Mouse (Mus musculus): ENCODE measurements around the gene Dgki. TPM values are rescaled to one million over a fixed set of nuclear protein-coding genes. Genes with fewer than 3 reads are reported as not detected.

Dgki gene
- polyA plus RNA-seq, 1 experiment from 2014 or later = 0.42 TPM

- Histone ChIP-seq H3K4me2 (replicated peaks; ENCODE audit: low read depth) (no peak overlapping the region), H3K36me3 (ENCODE audit: control insufficient read depth, insufficient read depth) (no peaks in the 10 kb centered on the region), H3K27ac (ENCODE audit: low read depth, low read length) (no peak overlapping the region), H3K4me3 (ENCODE audit: low read depth, low read length) (no peak overlapping the region), H3K9me3 (ENCODE audit: control insufficient read depth) (no peaks in the 10 kb centered on the region), H3K4me1 (replicated peaks; ENCODE audit: control insufficient read depth, insufficient read depth, low read length) (no peaks in the 10 kb centered on the region), H3K27me3 (replicated peaks; ENCODE audit: control insufficient read depth, insufficient read depth, low read length) (no peaks in the 10 kb centered on the region), H3K9ac (ENCODE audit: low read depth, low read length) (no peak overlapping the region)
- TF ChIP-seq CTCF (IDR thresholded peaks at IDR 0.05; ENCODE audit: low read depth) = no peak
- no peak for ATAC-seq
- WGBS = 93% methylated on average over 1 of the region's 1 CpGs
Observed at GRCm38 (mm10) chr6:37051150-37051549, 248.8 kb downstream of the Dgki start.

GRCm38 (mm10) chr6:37047611-37048129 is 252.3 kb downstream of the Dgki start:
- ATAC-seq = no peak
- H3K9ac ChIP-seq (ENCODE audit: low read depth, low read length) = no peak overlapping the region
- no peaks in the 10 kb centered on the region for H3K4me1 ChIP-seq (replicated peaks; ENCODE audit: control insufficient read depth, insufficient read depth, low read length)
- TF ChIP-seq CTCF (IDR thresholded peaks at IDR 0.05; ENCODE audit: low read depth) = no peak
- no peak overlapping the region for H3K4me3 ChIP-seq (ENCODE audit: low read depth, low read length)
- H3K36me3 ChIP-seq (ENCODE audit: control insufficient read depth, insufficient read depth) = no peaks in the 10 kb centered on the region
- no peaks in the 10 kb centered on the region for H3K9me3 ChIP-seq (ENCODE audit: control insufficient read depth)
- WGBS = 66% methylated on average over 4 of the region's 4 CpGs
- no peak overlapping the region for H3K27ac ChIP-seq (ENCODE audit: low read depth, low read length)
- H3K27me3 ChIP-seq (replicated peaks; ENCODE audit: control insufficient read depth, insufficient read depth, low read length) = no peaks in the 10 kb centered on the region
- no peak overlapping the region for H3K4me2 ChIP-seq (replicated peaks; ENCODE audit: low read depth)

DNA sequence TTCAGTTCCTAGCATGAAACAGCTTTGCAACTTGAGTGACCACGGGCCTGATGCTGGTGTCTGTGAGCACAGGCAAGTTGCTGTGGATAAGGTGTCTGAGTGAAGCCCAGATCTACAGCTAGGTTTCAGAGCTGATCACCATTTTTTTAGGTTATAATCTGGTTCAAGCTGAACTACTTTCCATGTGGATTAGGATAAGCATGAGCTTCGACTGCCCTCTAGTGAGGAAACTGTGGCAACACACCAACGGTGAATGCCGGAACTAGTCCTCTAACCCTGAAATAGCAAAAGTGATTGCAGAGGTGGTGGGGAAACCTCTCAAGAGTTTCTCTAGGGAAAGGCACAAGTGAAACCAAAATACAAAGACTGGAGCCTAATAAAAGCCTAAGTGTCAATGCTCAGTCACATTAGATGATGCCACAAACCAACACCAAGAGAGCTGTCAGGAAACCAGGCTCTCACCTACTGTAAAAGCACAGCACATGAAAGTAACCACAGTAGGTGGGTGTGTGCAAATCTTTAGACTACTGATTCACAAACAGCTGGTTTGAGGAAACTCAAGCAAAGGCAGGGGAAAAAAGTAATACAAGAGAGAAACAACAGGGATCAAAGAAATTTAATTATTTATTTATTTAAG is 253.7 kb downstream of the Dgki start:
- Histone ChIP-seq H3K27ac (ENCODE audit: low read depth, low read length) (no peak overlapping the region), H3K4me3 (ENCODE audit: low read depth, low read length) (no peak overlapping the region), H3K27me3 (replicated peaks; ENCODE audit: control insufficient read depth, insufficient read depth, low read length) (no peaks in the 10 kb centered on the region), H3K36me3 (ENCODE audit: control insufficient read depth, insufficient read depth) (no peaks in the 10 kb centered on the region), H3K9me3 (ENCODE audit: control insufficient read depth) (no peaks in the 10 kb centered on the region), H3K4me1 (replicated peaks; ENCODE audit: control insufficient read depth, insufficient read depth, low read length) (no peaks in the 10 kb centered on the region), H3K4me2 (replicated peaks; ENCODE audit: low read depth) (no peak overlapping the region), H3K9ac (ENCODE audit: low read depth, low read length) (no peak overlapping the region)
- TF ChIP-seq CTCF (IDR thresholded peaks at IDR 0.05; ENCODE audit: low read depth) = peak; percentile 92
- WGBS = 24% methylated on average over 4 of the region's 4 CpGs
- no peak; the same call in 1 of the 2 replicates for ATAC-seq

DNA sequence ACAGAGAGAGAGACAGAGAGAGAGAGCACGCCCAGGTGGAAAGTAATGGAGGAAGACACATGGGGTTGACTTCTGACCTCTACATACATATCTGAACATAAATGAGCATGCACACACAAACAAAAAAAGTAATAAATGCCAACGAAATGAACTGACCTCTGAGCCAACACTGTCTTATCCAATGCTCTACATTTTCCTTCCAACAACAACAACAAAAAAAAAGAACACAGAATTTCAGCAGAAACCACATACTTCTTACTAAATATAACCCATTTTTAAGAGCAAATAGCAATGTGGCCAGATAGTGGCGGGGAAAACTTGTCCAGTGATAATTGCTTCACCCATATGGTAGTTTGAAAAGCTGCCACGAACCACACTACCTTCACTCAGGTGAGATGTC is 255.2 kb downstream of the Dgki start:
- Histone ChIP-seq H3K9ac (ENCODE audit: low read depth, low read length) (no peak overlapping the region), H3K4me3 (ENCODE audit: low read depth, low read length) (no peak overlapping the region), H3K4me2 (replicated peaks; ENCODE audit: low read depth) (no peak overlapping the region), H3K27me3 (replicated peaks; ENCODE audit: control insufficient read depth, insufficient read depth, low read length) (no peaks in the 10 kb centered on the region), H3K4me1 (replicated peaks; ENCODE audit: control insufficient read depth, insufficient read depth, low read length) (no peaks in the 10 kb centered on the region), H3K36me3 (ENCODE audit: control insufficient read depth, insufficient read depth) (no peaks in the 10 kb centered on the region), H3K27ac (ENCODE audit: low read depth, low read length) (no peak overlapping the region), H3K9me3 (ENCODE audit: control insufficient read depth) (no peaks in the 10 kb centered on the region)
- no peak for ATAC-seq
- WGBS = 74% methylated on average over 4 of the region's 4 CpGs
- no peak for TF ChIP-seq CTCF (IDR thresholded peaks at IDR 0.05; ENCODE audit: low read depth)

- Histone ChIP-seq H3K4me3 (ENCODE audit: low read depth, low read length) (no peak overlapping the region), H3K9ac (ENCODE audit: low read depth, low read length) (no peak overlapping the region), H3K4me2 (replicated peaks; ENCODE audit: low read depth) (no peak overlapping the region), H3K36me3 (ENCODE audit: control insufficient read depth, insufficient read depth) (no peaks in the 10 kb centered on the region), H3K27me3 (replicated peaks; ENCODE audit: control insufficient read depth, insufficient read depth, low read length) (no peaks in the 10 kb centered on the region), H3K4me1 (replicated peaks; ENCODE audit: control insufficient read depth, insufficient read depth, low read length) (no peaks in the 10 kb centered on the region; the same call in 1 of the 2 replicates), H3K27ac (ENCODE audit: low read depth, low read length) (no peak overlapping the region), H3K9me3 (ENCODE audit: control insufficient read depth) (no peaks in the 10 kb centered on the region)
- ATAC-seq = no peak
- peak; percentile 57 for TF ChIP-seq CTCF (IDR thresholded peaks at IDR 0.05; ENCODE audit: low read depth)
- 53% methylated on average over 8 of the region's 8 CpGs for WGBS
Observed at GRCm38 (mm10) chr6:37038444-37038843, 261.5 kb downstream of the Dgki start.

GRCm38 (mm10) chr6:37037115-37037908 is 262.7 kb downstream of the Dgki start:
- Histone ChIP-seq H3K9me3 (ENCODE audit: control insufficient read depth) (no peaks in the 10 kb centered on the region), H3K4me1 (replicated peaks; ENCODE audit: control insufficient read depth, insufficient read depth, low read length) (no peaks in the 10 kb centered on the region; the same call in 1 of the 2 replicates), H3K9ac (ENCODE audit: low read depth, low read length) (no peak overlapping the region), H3K4me2 (replicated peaks; ENCODE audit: low read depth) (no peak overlapping the region), H3K4me3 (ENCODE audit: low read depth, low read length) (no peak overlapping the region), H3K36me3 (ENCODE audit: control insufficient read depth, insufficient read depth) (no peaks in the 10 kb centered on the region), H3K27ac (ENCODE audit: low read depth, low read length) (no peak overlapping the region), H3K27me3 (replicated peaks; ENCODE audit: control insufficient read depth, insufficient read depth, low read length) (no peaks in the 10 kb centered on the region)
- 72% methylated on average over 11 of the region's 11 CpGs for WGBS
- ATAC-seq = no peak
- TF ChIP-seq CTCF (IDR thresholded peaks at IDR 0.05; ENCODE audit: low read depth) = peak; percentile 73
